Mouse (Mus musculus) E14TG2a.4 (cell line): Measurements from ENCODE around the gene Abcc8.

Experiments used
- H3K27me3 ChIP-seq: 2 replicates; pipeline ENCODE4 v1.6.1; 2014; ENCODE audit warnings: low read length, control low read depth; ENCODE audit not compliant: insufficient read depth
- H3K36me3 ChIP-seq: 2 replicates; pipeline ENCODE4 v1.6.1; 2014; ENCODE audit warnings: low read length, control low read depth; ENCODE audit not compliant: insufficient read depth
- H3K4me1 ChIP-seq: replicated peaks from 2 replicates; pipeline ENCODE4 v1.6.1; 2014; ENCODE audit warnings: low read depth, low read length, control low read depth
- H3K4me3 ChIP-seq: replicated peaks from 2 replicates; pipeline ENCODE4 v1.5.1; 2014; ENCODE audit warnings: mild to moderate bottlenecking, low read length
- H3K9me3 ChIP-seq: 2 replicates; pipeline ENCODE4 v1.6.1; 2014; ENCODE audit warnings: low read length, control low read depth
- CTCF ChIP-seq: conservative IDR thresholded peaks from 2 replicates; pipeline ENCODE4 v1.5.1; 2014; ENCODE audit warnings: low read length
- NANOG ChIP-seq: IDR thresholded peaks from 2 replicates; pipeline ENCODE4 v1.6.1; 2014; ENCODE audit warnings: borderline replicate concordance, low read length, mixed read lengths
- POU5F1 ChIP-seq: IDR thresholded peaks from 2 replicates; pipeline ENCODE4 v1.6.1; 2014; ENCODE audit warnings: low read length, borderline replicate concordance

Abcc8 gene

DNA sequence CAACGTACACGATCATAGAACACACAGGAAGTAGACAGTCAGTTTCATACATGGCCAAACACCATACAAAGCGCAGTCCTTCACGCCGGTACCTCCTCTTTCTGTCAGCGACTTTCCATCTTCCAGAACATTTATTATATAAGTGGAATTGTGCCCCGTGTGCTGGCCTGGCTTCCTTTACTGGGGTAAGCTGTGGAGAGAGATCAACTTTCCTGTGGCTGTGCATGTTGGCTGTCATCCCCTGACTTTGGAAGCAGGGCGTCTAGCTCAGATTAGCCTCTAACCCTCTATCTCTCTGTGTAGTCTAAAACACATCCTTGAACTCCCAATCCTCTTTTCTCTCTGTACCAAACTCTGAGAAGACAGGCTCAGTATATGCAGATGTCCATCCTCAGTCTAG is 111.0 kb downstream of the Abcc8 start:
- H3K36me3 ChIP-seq: peaks cover 92% of the 10 kb centered on the region
- no peaks in the 10 kb centered on the region for H3K4me1 ChIP-seq

DNA sequence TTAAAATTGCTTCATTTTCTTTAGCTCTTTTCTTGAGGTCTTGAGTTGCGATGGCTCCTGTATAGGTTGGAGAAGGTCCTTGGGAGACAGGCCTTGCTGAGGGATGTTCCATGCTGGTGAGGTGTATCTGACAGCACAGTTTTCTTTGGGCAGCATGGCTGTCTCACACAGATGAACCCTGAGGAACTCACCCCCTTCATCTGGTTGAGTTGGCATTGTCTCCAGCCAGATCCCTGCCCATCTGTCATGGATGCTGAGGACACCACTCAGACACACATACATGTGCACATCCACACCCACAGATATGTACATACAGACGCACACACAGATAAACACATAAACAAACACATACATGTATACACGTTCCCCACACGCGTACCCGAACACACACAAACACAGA is 116.5 kb downstream of the Abcc8 start:
- no peak for TF ChIP-seq NANOG
- no peak for TF ChIP-seq POU5F1
- TF ChIP-seq CTCF: no peak
- Histone ChIP-seq H3K9me3 (no peaks in the 10 kb centered on the region), H3K4me1 (peaks cover 19% of the 10 kb centered on the region), H3K36me3 (peaks cover 89% of the 10 kb centered on the region), H3K27me3 (no peaks in the 10 kb centered on the region), H3K4me3 (no peak overlapping the region)

More for the DNA sequence above, 111.0 kb downstream of the Abcc8 start:
- Histone ChIP-seq H3K4me3 (no peak overlapping the region), H3K27me3 (no peaks in the 10 kb centered on the region), H3K9me3 (no peaks in the 10 kb centered on the region)
- no peak for TF ChIP-seq CTCF
- no peak for TF ChIP-seq POU5F1
- TF ChIP-seq NANOG: no peak

DNA sequence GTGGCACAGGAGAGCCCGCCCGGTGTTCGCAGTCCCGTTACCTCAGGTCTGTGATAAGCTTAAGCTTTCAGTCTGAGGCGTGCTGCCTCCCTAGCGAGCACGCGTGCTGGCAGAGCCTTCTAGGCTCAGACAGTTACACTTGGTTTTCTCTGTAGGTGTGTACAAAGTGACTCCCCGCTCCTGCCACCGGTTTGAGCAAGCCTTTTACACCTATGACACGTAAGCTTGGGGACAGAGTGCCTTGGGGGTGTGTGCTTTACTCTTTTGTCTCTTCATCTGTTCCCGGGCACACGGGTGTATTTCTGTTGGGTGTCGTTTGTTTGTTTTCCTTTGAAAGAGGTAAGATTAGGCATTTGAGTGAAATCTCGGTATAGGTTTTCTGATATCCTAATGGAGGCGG is 118.2 kb downstream of the Abcc8 start:
- no peaks in the 10 kb centered on the region for H3K27me3 ChIP-seq
- no peaks in the 10 kb centered on the region for H3K9me3 ChIP-seq
- no peak overlapping the region for H3K4me3 ChIP-seq
- TF ChIP-seq CTCF (no peak), POU5F1 (no peak), NANOG (no peak)
- H3K4me1 ChIP-seq: peaks cover 31% of the 10 kb centered on the region
- peaks cover 88% of the 10 kb centered on the region for H3K36me3 ChIP-seq

DNA sequence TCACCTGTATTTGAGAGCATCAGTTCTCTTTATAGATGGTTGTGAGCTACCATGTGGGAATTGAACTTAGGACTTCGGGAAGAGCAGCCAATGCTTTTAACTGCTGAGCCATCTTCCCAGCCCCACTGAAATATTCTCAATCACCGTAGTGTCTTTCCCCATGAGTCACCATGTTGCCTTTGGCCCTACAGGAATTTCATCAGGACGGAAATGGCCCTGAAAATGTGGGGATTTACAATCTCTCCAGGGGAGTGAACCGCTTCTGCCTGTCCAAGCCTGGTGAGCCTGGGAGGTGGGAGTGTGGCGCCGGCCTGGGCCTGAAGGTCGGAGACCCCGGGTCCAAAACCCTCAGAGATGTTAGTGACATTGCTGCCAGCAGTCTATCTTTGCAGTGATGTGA is 119.1 kb downstream of the Abcc8 start:
- Histone ChIP-seq H3K36me3 (peaks cover 89% of the 10 kb centered on the region), H3K4me1 (peaks cover 35% of the 10 kb centered on the region), H3K9me3 (no peaks in the 10 kb centered on the region), H3K4me3 (no peak overlapping the region), H3K27me3 (no peaks in the 10 kb centered on the region)
- TF ChIP-seq POU5F1: no peak
- no peak for TF ChIP-seq CTCF
- no peak for TF ChIP-seq NANOG

DNA sequence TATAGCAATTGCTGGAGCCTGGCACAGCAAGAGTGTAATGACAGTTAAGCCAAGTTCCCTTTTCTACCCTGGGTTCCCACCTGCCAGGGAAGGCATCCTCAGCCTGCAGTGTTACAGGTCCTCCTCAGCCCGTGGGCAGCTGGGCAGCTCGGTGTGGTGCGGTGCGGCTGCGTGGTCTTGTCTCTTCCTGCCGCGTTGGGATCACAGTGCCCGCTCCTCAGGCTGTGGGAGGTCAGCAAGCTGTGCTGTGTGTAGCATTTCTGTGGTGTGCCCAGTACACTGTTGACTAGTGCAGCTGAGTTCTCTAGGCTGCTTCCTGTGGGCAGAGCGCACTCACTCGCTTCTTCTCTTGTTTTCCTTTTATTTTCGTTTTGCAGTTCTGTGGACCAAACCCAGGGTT is 121.0 kb downstream of the Abcc8 start:
- TF ChIP-seq NANOG: no peak
- no peak for TF ChIP-seq CTCF
- no peak for TF ChIP-seq POU5F1
- Histone ChIP-seq H3K36me3 (peaks cover 91% of the 10 kb centered on the region), H3K4me1 (peaks cover 35% of the 10 kb centered on the region), H3K27me3 (no peaks in the 10 kb centered on the region), H3K9me3 (no peaks in the 10 kb centered on the region), H3K4me3 (no peak overlapping the region)
